Mouse (Mus musculus) liver, embryonic 15.5 days (tissue): ENCODE results near the gene Hnrnpul1. TPM values are rescaled to one million over a fixed set of nuclear protein-coding genes. Genes with fewer than 3 reads are reported as not detected.

ENCODE experiments used
- ATAC-seq: fragments of 200-750 bp; cut with Nextera tagmentation; 2 replicates; pipeline ENCODE4 v1.8.0; 2017; ENCODE audit warnings: moderate number of reproducible peaks, mild to moderate bottlenecking, moderate library complexity; ENCODE audit not compliant: insufficient read depth
- H3K27ac ChIP-seq: fragments of 300-500 bp; sonication (generic); replicated peaks from 2 replicates; pipeline ENCODE4 v1.5.1; 2015; ENCODE audit warnings: mild to moderate bottlenecking, inconsistent platforms
- H3K27me3 ChIP-seq: fragments of 300-500 bp; sonication (generic); 2 replicates; pipeline ENCODE4 v1.6.1; 2015; ENCODE audit warnings: mild to moderate bottlenecking, inconsistent platforms
- H3K36me3 ChIP-seq: fragments of 300-500 bp; sonication (generic); replicated peaks from 2 replicates; pipeline ENCODE4 v1.6.1; 2015; ENCODE audit warnings: moderate library complexity, mild to moderate bottlenecking, inconsistent platforms
- H3K4me1 ChIP-seq: fragments of 300-500 bp; sonication (generic); replicated peaks from 2 replicates; pipeline ENCODE4 v1.6.1; 2015; ENCODE audit warnings: inconsistent platforms
- H3K4me2 ChIP-seq: fragments of 300-500 bp; sonication (generic); 2 replicates; pipeline ENCODE4 v1.6.1; 2015; ENCODE audit warnings: moderate library complexity, mild to moderate bottlenecking, inconsistent platforms
- H3K4me3 ChIP-seq: fragments of 300-500 bp; sonication (generic); replicated peaks from 2 replicates; pipeline ENCODE4 v1.5.1; 2015; ENCODE audit warnings: mild to moderate bottlenecking, inconsistent platforms
- H3K9ac ChIP-seq: fragments of 300-500 bp; sonication (generic); 2 replicates; pipeline ENCODE4 v1.6.1; 2015; ENCODE audit warnings: moderate library complexity, mild to moderate bottlenecking, inconsistent platforms
- H3K9me3 ChIP-seq: fragments of 300-500 bp; sonication (generic); replicated peaks from 2 replicates; pipeline ENCODE4 v1.6.1; 2016; ENCODE audit warnings: inconsistent platforms
- WGBS: fragments of 180-500 bp; shearing (Covaris S2); methylation state at CpG from one replicate; pipeline ENCODE4 v1.1.7; 2015; ENCODE audit warnings: mixed read lengths; ENCODE audit not compliant: insufficient replicate concordance; 5-methylcytosine and 5-hydroxymethylcytosine counted together
- polyA plus RNA-seq: library from polyadenylated mRNA; unstranded; fragments of >200 nt; fragmentation: Nextera tagmentation; extraction: Ambion mirVana; gene quantifications from 2 replicates; pipeline ENCODE4 v1.2.1, GENCODE M21; 2015

The Hnrnpul1 gene
- polyA plus RNA-seq, 1 experiment from 2014 or later: 28.0 TPM

DNA sequence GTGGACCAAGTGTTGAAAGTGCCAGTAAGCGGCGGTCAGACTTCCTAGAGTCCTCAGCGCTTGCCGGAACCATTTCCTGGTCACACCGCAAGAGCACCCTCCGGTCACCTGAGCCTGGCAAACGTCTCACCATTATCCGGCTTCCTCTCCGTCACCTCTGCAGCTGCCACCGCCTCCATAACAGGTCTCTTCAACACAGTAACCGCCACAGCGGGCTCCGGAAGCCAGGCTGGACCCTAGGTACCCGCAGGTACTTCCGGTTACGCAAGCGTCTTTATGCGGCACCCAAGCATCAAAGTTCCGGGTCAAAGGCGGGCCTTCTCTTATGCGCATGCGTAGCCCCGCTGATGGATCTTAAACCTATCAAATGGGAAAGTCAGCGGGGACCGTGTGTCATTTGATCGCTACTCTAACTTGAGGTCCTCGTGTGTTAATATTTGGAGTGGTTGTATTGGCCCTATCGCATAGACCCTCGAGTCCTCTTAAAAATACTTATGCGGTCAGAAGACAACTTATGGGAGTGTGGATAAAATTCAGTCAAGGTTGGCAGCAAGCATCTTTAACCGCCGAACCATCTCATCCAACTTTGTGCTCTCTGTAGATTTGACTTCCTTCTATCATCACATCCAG lies 35.7 kb downstream of the Hnrnpul1 start, which contains the start of gene Ccdc97:
Gene Ccdc97 (minus strand): TSS at position 301 of the 630 bp plus-strand sequence.
- peak within 1 kb of the TSS; percentile 76 for H3K4me3 ChIP-seq
- H3K4me2 ChIP-seq: peak within 1 kb of the TSS; percentile 80
- no peaks in the 10 kb centered on the region for H3K27me3 ChIP-seq
- peak within 1 kb of the TSS; percentile 84 for H3K27ac ChIP-seq
- H3K36me3 ChIP-seq: peaks cover 75% of the 10 kb centered on the region
- peak within 1 kb of the TSS; percentile 77 for H3K9ac ChIP-seq
- H3K9me3 ChIP-seq: no peaks in the 10 kb centered on the region
- peak; percentile 78 for ATAC-seq
- H3K4me1 ChIP-seq: peaks cover 53% of the 10 kb centered on the region
- 2% methylated on average over 32 of the region's 32 CpGs for WGBS

DNA sequence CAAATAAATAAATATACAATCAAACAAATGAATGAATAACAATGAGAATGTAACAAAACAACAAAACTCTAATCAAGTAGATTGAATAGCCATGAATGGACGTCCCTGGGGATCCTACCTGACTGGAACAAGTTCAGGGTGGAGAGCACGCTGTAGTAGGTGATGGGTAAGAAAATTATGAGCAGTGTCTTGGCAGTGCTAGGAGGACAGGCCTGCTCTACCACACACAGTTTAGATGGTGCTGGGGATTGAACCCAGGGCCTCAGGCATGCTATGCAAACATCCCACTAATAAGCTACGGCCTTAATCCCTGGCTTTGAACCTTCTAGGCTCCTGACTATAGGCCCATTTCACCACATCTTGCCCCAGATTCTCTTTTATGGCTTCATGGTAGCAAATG lies 37.1 kb downstream of the Hnrnpul1 start:
- no peak overlapping the region for H3K27ac ChIP-seq
- H3K27me3 ChIP-seq: no peaks in the 10 kb centered on the region
- 75% methylated on average over 3 of the region's 3 CpGs for WGBS
- peak overlapping the region; percentile 77; the same call in 1 of the 2 replicates for H3K9ac ChIP-seq
- H3K4me3 ChIP-seq: peak overlapping the region; percentile 76
- peak overlapping the region; percentile 80 for H3K4me2 ChIP-seq
- peaks cover 45% of the 10 kb centered on the region for H3K4me1 ChIP-seq
- no peak for ATAC-seq
- no peaks in the 10 kb centered on the region for H3K9me3 ChIP-seq
- H3K36me3 ChIP-seq: peaks cover 75% of the 10 kb centered on the region

DNA sequence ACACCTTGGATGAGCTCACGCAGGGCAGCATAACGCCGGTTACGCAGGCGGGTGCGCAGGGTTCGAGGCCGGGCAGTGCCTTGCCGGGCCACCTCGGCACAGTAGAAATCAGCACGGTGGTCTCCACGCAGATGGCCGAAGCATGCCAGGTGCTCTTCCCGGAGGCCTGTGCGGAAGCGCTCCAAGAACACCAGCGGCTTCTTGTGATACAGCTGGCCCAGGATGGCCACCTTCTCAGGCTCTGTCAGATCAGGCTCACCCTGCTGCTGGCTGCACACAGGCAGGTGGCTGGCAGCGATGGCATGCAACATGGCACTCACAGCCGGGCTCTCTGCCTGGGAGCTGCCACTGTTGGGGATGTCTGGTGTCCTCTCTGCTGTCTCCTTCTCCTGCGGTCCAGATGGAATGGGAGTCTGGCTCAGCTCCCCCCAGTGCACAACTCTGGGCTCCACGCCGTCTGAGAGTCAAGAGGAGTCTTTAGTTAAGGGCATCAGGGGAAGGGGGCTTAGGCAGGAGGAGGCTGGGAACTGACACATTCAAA lies 38.8 kb downstream of the Hnrnpul1 start:
- no peak overlapping the region for H3K4me3 ChIP-seq
- peaks cover 51% of the 10 kb centered on the region for H3K4me1 ChIP-seq
- 91% methylated on average over 22 of the region's 22 CpGs for WGBS
- no peak for ATAC-seq
- H3K4me2 ChIP-seq: no peak overlapping the region
- peaks cover 68% of the 10 kb centered on the region for H3K36me3 ChIP-seq
- no peak overlapping the region for H3K9ac ChIP-seq
- no peaks in the 10 kb centered on the region for H3K27me3 ChIP-seq
- H3K9me3 ChIP-seq: no peaks in the 10 kb centered on the region
- no peak overlapping the region for H3K27ac ChIP-seq

DNA sequence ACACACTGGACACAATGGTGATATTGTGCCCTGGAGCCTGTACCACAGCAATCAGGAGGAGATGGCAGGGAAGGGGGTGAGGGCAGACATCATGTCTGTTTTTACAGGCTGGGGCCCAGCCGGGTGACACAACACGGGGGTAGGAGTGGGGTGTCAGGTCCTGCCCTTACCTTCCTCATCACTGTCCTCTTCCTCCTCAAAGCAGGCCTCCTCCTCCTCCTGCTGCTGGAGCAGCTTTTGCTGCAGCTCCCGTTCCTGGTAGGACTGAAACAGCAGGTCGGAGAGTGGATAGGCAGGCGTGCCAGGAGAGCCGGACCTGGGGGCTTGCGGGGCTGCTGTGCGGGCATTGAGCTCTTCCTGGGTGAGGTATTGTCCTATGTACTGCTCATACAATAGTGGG lies 40.0 kb downstream of the Hnrnpul1 start:
- peaks cover 51% of the 10 kb centered on the region for H3K4me1 ChIP-seq
- H3K9me3 ChIP-seq: no peaks in the 10 kb centered on the region
- ATAC-seq: no peak
- 85% methylated on average over 8 of the region's 8 CpGs for WGBS
- no peaks in the 10 kb centered on the region for H3K27me3 ChIP-seq
- H3K9ac ChIP-seq: no peak overlapping the region
- H3K36me3 ChIP-seq: peaks cover 58% of the 10 kb centered on the region
- H3K4me3 ChIP-seq: no peak overlapping the region
- H3K4me2 ChIP-seq: no peak overlapping the region
- no peak overlapping the region for H3K27ac ChIP-seq

DNA sequence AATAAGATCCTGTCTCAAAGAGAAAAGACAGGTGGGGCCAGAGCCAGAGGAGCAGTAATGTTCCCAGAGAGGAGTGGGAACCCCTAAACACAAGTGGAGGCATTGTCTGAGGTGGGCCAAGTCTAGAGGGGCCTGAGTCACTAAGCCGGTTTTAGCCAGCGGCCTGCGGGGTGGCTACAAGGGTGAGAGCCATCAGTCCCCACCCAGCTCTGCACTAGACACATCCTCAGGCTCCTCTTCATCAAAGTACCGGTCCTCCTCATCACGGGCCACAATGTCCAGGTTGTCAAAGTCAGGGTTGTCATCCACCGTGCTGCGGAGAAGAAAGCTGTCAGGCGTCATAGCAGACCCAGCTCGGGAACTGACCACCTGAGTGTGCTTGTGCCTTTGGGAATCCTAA lies 41.8 kb downstream of the Hnrnpul1 start:
- ATAC-seq: no peak
- Histone ChIP-seq H3K4me2 (no peak overlapping the region), H3K27ac (no peak overlapping the region), H3K36me3 (peaks cover 58% of the 10 kb centered on the region), H3K9me3 (no peaks in the 10 kb centered on the region), H3K4me1 (peaks cover 44% of the 10 kb centered on the region), H3K4me3 (no peak overlapping the region), H3K9ac (no peak overlapping the region), H3K27me3 (no peaks in the 10 kb centered on the region)
- 79% methylated on average over 9 of the region's 9 CpGs for WGBS

DNA sequence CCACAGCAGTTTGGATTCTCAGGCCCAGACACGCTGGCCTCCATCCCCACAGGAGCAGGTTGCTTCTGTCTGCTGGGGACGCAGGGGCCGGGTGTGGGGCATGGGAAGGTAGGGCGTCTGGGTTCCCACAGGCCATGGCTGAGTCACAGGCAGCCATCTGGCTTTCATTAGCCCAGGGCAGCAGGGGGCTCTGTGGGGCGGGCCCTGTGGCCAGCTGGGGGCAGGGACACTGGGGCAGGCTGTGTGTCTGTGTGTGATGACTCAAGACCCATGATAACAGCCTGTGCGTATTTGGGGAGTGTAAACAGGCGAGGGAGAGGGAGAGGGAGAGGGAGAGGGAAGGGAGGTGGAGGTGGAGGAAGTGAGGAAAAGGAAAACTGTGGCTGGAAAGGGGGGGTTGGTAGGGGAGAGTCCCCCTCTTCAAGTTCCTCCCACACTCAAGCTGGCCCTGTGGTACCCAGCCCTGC lies 42.8 kb downstream of the Hnrnpul1 start:
- Histone ChIP-seq H3K9me3 (no peaks in the 10 kb centered on the region), H3K27me3 (no peaks in the 10 kb centered on the region), H3K4me3 (no peak overlapping the region), H3K4me1 (peaks cover 44% of the 10 kb centered on the region), H3K4me2 (no peak overlapping the region), H3K36me3 (peaks cover 52% of the 10 kb centered on the region), H3K27ac (peak overlapping the region; percentile 45; the same call in 1 of the 2 replicates), H3K9ac (no peak overlapping the region)
- peak; percentile 31; the same call in 1 of the 2 replicates for ATAC-seq
- 24% methylated on average over 7 of the region's 7 CpGs for WGBS

DNA sequence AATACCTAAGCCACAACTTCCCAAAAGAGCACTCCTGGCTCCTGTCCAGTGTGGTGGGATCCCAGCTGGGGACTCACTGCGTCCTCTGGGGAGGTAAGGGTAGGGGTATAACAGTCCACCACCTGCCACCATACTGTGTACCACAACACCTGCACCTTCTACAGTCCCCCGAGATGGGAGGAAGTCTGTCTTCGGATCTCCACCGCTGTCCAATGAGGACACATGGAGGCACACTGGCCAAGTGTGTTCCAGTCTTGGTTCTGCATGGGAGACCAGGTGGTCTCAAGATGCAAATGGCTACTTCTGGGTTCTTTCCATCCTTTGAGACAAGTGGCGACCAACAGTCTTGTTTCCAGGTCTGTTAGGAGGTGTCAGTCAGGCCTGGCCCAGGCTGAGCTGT lies 43.4 kb downstream of the Hnrnpul1 start:
- peaks cover 50% of the 10 kb centered on the region for H3K36me3 ChIP-seq
- no peak overlapping the region for H3K4me3 ChIP-seq
- no peak overlapping the region for H3K9ac ChIP-seq
- H3K27me3 ChIP-seq: no peaks in the 10 kb centered on the region
- no peaks in the 10 kb centered on the region for H3K9me3 ChIP-seq
- no peak overlapping the region for H3K27ac ChIP-seq
- H3K4me1 ChIP-seq: peaks cover 49% of the 10 kb centered on the region
- 62% methylated on average over 5 of the region's 5 CpGs for WGBS
- no peak for ATAC-seq
- H3K4me2 ChIP-seq: no peak overlapping the region

DNA sequence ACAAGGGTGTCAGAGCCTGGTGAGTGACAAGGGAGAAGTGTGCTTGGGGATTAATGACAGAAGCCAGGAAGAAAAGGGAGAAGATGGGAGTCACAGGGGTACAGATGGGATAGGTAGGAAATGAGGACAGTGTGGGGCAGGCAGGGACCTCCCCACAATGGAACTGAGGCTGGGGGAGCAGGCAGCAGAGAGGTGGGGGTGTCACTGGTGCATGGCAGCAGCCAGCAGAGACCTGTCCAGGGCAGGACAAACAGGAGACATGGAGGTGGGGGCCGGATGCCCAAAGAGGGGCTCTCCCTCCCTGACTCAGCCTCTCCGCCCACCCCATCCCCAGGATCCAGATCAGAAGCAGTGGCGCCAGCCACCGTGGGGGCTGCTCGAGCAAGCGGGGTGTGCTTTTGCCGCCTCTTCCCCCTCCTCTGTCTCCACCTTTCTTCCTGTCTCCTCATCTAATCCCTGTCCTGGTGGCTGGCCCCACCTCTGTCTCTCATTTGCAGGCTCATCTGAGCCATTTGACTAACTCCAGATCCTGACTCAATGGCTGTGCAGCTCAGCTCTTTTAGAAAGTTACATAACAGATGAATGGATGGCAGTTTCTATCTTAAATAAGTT lies 43.9 kb downstream of the Hnrnpul1 start:
- H3K9me3 ChIP-seq: no peaks in the 10 kb centered on the region
- WGBS: 56% methylated on average over 6 of the region's 7 CpGs
- no peak for ATAC-seq
- no peak overlapping the region for H3K9ac ChIP-seq
- H3K36me3 ChIP-seq: peaks cover 49% of the 10 kb centered on the region
- peaks cover 55% of the 10 kb centered on the region for H3K4me1 ChIP-seq
- no peak overlapping the region for H3K4me2 ChIP-seq
- H3K27me3 ChIP-seq: no peaks in the 10 kb centered on the region
- H3K27ac ChIP-seq: no peak overlapping the region
- H3K4me3 ChIP-seq: no peak overlapping the region

DNA sequence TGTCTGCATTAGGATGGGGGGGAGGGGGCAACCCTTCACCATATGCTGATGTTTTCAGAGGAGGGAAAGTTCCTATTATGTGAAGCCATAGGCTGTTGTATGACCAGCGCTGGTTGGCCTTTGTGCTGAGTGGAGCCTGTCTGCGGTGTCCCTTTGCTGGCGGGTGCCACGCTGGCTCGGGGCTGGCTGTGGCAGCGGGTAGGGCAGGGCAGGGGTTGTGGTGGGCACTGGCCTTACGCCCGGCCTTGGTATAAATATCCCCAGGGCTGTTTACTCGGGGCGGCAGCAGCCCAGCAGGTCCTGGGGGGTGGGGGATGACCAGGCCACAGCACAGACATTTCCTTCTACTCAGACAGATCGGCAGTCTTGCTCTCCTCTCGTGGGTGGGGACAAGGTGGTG lies 44.6 kb downstream of the Hnrnpul1 start:
- no peaks in the 10 kb centered on the region for H3K9me3 ChIP-seq
- 50% methylated on average over 12 of the region's 12 CpGs for WGBS
- H3K9ac ChIP-seq: no peak overlapping the region
- H3K4me1 ChIP-seq: peaks cover 61% of the 10 kb centered on the region
- no peak overlapping the region for H3K27ac ChIP-seq
- no peaks in the 10 kb centered on the region for H3K27me3 ChIP-seq
- peaks cover 48% of the 10 kb centered on the region for H3K36me3 ChIP-seq
- ATAC-seq: no peak
- H3K4me2 ChIP-seq: no peak overlapping the region
- no peak overlapping the region for H3K4me3 ChIP-seq

DNA sequence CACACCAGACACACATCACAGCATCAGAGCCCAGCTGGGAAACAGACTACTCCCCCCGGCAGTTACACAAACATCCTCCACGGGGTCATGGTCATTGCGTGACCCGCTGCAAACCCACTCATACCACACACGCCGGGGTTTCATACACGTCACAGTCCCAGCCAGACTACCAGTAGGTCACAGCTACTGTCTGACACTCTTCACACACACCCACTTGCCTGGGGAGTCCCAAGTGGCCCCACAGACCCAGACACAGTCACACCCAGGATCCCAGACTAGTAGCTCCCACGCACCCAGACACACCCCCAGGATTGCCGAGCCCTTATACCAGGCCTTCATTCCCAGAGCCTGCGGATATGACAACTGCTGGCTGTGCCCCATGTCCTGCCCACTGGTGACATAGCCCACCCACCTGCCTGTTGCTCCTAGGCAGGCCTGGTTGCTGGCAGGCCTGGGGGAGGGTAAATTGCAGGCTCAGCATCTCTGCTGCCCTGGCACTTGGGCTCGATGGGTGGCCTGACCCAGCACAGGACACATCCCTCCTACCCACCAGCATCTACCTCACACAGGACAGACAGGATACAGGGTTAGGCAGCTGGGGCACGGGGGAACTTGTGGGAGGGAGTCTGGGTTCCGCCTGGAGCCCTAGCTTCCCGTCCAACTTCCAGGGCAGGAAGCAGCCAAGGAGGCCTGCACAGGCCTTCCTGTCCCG lies 46.8 kb downstream of the Hnrnpul1 start:
- Histone ChIP-seq H3K36me3 (peaks cover 42% of the 10 kb centered on the region), H3K4me1 (peaks cover 79% of the 10 kb centered on the region), H3K9me3 (no peaks in the 10 kb centered on the region), H3K4me2 (no peak overlapping the region; the same call in 1 of the 2 replicates), H3K27ac (peak overlapping the region; percentile 57), H3K4me3 (no peak overlapping the region), H3K9ac (no peak overlapping the region), H3K27me3 (no peaks in the 10 kb centered on the region)
- peak; percentile 8; the same call in 1 of the 2 replicates for ATAC-seq
- WGBS: 58% methylated on average over 15 of the region's 15 CpGs
